Mouse (Mus musculus): ENCODE data around the gene Wdr18.
"Not testable (repeated sequence)": the region's sequence is repeated elsewhere in the genome, so short reads cannot be mapped to it uniquely, and the experiment has no call there.

Wdr18 gene

DNA sequence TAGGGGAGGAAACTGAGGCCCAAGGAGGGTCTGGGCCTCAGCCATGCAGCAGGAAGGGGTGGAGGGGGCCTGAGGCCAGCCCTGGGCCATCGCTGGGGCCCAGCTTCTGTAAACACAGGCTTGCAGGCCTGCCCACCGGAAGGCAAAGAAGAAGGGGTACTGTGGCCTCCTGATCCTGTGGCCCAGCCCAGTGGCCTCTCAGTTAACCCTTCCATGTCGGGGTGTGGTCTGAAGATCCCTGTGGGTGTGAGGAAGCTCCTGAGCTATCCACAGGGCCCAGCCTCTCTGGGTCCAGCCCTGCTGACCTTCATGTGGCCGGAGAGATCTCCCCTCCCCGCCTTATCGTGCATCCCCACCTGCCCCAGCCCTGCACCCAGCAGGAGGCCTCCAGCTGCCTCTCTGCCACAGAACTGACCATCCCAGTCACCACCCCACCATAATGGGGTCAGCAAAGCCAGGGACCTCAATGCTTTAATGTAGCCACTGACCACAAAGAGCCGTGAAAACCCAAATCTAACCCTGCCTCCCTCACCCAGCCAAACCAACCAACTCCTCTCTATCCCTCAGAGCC lies 13.1 kb upstream of the Wdr18 start:
- DNase-seq (ENCODE audit: low spot score in 2 of 2), result no peak

DNA sequence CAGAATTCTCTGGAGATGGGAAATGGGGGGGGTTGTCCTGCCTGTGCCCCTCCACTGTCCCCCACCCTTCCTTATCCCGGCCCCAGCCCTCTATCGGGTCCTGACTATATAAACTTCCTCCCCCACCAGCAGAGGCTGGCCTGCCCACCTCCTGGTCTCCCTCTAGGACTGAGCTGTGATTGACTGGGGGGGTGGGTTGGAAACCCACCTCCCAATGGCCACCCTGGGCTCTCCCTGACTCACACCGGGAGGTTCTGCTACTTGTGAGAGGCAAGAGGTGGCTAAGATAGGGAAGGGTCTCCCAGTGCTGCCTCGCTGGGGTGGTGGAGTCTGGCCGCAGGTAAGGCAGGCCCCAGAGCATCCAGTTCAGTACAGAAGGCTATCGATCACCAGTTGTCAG lies 12.4 kb upstream of the Wdr18 start:
- DNase-seq (ENCODE audit: low spot score in 2 of 2), result no peak

DNA sequence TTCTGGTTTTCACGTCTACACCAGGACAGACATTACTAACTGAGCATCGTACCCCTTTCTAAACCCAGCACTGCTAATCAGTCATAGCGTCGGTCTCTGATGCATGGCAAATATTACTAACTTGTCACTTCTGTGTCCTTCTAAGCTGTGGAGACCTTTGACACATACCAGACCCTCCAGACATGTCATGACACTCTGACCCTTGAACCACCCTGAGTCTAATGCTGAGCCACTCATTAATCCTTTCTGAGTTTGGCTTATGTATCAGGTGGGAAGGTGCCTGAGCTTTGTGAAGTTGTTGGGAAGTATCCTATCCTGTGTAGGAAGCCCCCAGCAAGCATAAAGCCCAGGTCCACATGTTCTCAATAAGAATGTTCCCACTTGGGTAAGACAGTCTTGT lies 10.1 kb upstream of the Wdr18 start:
- DNase-seq (ENCODE audit: low spot score in 2 of 2), result no peak

DNA sequence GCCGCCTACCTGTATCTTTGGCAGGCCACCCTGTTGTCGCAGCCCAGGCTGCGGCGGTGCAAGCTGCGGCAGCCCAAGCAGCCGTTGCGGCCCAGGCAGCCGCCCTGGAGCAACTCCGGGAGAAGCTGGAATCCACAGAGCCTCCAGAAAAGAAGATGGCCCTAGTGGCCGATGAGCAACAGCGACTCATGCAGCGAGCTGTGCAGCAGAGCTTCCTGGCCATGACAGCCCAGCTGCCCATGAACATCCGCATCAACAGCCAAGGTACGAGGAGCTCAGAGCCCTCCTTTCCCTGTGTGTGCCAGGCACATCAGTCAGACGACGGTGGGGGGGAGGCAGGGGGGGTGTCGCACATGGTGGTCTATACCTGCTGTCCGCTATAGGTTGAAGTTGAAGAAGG lies 9.3 kb upstream of the Wdr18 start:
- DNase-seq (ENCODE audit: low spot score in 2 of 2), result no peak

DNA sequence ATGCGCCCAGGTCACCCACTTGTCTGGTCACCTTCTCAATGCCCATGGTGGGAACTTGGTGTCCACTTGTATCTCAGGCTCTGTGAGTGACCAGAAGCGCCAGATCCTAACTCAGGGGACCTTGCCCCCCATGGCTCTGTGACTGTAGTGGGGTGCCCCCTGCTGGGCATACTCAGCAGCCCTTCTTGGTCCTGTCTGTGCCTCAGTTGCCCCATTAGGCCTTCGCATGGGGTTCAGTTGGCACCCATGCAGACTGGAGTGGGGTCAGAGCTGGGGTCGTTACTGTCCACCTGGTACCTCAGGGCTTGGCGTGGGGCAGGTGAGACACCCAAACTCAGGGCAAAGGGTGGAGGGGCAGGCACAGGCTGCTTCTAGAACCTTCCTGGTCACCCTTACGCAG lies 6.0 kb upstream of the Wdr18 start:
- no peak for DNase-seq (ENCODE audit: low spot score in 2 of 2)

DNA sequence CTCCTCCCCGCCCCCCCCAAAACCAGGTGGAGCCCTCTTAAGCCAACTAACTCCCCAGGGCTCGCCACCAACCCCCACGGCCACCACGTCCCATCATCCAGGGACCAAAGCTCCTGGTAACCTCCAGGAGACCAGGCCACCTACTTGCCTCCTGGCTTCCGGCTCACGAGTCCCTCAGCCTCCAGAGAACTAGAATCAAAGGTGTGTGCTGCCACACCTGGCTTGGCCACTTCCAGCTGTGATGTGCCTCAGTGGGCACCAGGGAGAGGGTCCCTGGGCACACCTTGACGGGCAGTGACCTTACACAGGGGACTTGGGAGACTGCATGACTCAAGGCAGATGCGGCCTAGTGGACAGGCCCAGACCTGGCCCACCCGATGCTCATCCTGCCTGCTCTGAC lies 4.3 kb upstream of the Wdr18 start:
- no peak for DNase-seq (ENCODE audit: low spot score in 2 of 2)

DNA sequence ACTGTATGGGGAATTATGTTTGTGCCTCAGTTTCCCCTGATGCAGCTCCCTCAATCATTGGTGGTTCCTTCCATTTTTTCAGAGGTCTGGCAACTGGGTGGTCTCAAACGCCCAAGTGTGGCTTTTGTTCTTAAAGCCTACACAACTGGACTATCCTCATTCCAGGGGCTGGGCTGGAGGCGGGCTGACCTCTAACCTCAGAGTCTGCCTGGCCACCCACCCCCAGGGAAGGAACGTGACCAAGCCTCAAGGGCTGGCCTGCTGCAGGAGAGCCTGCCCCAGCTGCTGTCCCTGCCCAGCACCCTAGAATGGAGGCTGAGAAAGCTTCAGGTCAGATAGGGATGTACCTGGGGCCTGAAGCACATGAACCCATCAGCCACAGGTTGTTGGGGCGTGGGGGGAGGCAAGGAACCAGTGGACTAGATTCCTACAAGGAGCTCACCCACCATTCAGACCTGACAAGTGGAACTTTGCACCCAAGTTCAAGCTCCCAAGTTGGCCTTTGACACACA lies 3.3 kb upstream of the Wdr18 start:
- DNase-seq (ENCODE audit: low spot score in 2 of 2), result no peak

DNA sequence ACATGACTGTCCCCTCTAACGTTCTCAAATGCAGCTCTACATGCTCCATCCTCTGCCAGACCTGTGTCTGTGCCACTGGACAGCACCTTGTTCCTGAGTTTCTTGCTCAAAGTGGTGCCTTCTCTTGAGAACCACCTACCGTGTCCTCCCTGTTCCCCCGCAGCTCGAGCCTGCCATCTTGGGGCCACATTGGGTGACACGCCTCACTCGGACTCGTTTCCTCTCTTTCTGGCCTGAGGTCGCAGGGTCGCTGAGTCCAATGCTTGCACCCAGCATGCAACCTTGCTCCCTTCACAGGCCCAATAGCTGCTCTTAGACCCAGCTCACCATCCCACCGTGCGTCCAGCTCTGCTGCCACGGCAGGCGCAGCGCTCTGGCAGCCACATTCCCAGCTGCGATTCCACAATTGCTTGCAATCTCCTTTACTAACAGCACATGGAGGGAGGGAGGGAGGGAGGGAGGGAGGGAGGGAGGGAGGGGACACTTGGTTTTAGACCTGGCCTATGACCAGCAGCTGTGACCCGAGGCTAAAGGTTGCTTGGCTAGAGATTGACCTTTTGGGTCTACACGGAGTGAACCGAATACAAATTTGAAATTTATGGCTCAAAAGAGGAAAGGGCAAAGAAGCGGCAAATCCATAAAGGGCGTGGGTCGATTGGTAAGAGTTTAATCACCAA lies 1.7 kb upstream of the Wdr18 start:
- peak; percentile 56 to 69 for DNase-seq (ENCODE audit: low spot score in 2 of 2)

DNA sequence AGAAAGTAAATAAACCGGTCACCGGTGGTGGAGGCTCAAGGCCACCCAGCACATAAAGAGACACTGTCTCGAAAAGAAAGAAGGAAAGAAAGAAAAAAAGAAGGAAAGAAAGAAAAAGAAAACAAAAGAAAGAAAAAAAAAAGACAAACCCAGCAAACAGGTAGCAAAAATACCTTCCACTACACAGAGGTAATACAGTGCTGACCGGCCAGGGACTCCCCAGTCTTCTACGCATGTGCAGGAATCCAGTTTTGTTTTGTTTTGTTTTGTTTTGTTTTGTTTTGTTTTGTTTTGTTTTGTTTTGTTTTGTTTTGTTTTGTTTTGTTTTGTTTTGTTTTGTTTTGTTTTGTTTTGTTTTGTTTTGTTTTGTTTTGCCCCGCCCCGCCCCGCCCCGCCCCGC lies 540 bp upstream of the Wdr18 start:
- DNase-seq (ENCODE audit: low spot score in 2 of 2), result not testable (repeated sequence)

DNA sequence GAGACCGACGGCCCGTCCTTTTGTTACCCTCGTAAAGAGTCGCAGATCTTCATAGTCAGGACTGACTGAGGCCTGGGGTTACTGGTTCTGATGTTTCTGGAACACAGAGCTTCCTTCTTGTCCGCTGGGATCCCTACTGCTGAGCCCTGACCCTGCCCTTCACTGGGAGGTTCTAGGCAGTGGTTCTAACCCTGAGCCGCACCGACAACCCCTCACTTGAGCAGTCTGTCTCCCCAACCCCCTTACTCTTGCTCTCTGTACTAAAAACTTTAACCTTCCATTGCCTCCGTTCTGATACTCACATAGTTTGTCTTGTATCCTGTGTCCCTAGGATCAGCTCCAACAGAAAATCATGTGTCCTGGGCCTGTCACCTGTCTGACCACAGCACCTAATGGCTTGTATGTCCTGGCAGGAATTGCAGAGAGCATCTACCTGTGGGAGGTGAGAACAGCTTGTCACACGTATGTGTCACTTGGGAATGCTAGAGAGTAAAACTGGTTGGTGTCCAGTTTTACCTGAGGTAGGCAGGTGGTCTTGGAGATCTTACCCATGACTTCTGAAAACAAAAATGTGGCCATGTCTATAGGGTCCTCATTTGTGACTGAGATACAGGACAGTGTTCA lies 831 bp downstream of the Wdr18 start:
- no peak for DNase-seq (ENCODE audit: low spot score in 2 of 2)

DNA sequence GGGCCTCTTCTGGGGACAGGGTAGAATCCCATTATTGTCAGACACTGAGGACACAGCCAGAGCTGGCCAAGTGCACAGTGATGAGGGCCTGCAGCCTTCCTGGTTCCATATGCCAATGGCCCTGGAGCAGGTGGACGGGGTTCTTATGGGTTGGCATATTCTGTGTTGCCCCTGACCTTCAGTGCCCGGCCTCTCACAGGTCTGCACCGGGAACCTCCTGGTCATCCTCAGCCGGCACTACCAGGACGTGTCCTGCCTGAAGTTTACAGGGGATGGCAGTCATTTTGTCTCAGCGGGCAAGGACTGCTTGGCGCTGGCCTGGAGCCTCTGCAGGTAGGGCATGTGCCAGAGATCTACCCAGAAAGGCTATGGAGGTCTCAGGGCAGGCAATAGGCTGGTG lies 4.8 kb downstream of the Wdr18 start:
- DNase-seq (ENCODE audit: low spot score in 2 of 2), result no peak

DNA sequence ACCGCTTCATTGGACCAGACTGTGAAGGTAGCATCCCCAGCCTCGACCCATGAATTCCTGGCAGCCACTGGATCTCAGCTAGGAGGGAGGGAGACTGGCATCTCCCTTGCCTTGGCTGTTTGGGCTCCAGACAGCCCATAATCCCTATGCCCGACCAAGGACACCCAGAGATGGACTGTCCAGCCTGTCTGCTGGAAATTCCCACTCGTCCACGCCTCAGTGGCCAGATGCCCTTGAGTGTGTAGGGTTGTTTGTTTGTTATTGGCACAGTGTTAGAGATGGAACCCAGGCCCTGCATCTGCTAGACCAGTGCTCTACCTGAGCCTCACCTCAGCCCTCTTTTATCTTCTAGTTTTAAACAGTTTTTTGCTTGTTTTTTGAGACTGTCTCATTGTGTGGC lies 5.4 kb downstream of the Wdr18 start:
- no peak for DNase-seq (ENCODE audit: low spot score in 2 of 2)

DNA sequence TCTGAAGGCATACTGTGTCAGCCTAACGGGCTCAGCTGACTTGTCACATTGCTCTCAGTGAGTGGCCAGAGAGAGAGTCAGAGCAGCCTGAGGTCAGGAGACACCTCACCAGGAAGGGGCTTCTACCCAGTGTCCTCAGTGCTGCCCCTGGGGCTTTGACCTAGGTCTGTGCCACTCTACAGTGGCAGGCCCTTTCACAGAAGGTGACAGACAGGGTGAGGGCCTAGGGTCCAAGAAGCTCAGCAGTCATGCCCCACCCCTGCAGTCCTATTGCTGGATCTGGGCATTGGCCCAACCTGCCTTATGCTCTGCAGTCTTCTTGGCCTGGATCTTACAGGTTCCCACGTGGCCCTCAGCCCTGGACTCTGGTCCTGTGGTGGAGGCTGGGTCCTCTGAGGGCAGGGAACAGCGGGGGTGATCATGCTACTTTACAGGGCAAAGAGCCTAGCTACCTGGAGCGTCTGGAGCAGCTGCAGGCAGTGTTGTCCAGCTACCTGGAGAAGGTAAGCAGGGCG lies 7.0 kb downstream of the Wdr18 start:
- no peak for DNase-seq (ENCODE audit: low spot score in 2 of 2)

DNA sequence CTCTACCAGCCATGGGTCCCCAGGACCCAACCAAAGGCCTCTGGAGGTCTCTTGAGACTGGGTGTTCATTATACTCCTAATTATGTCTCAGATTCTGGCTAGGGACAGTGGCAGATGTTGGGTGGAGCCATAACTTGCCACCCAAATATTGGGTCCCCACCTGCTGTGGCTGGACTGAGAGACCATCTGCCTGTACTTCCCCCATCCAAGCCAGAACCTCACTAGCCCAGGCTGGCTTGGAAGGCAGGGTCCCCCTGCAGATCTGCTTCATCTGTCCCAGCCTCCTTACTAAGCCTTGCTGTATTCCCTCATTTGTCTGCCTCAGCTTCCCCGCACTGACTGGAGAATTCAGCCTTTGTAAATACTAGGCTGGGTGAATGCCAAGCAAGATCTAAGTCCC lies 8.2 kb downstream of the Wdr18 start:
- DNase-seq (ENCODE audit: low spot score in 2 of 2), result no peak

DNA sequence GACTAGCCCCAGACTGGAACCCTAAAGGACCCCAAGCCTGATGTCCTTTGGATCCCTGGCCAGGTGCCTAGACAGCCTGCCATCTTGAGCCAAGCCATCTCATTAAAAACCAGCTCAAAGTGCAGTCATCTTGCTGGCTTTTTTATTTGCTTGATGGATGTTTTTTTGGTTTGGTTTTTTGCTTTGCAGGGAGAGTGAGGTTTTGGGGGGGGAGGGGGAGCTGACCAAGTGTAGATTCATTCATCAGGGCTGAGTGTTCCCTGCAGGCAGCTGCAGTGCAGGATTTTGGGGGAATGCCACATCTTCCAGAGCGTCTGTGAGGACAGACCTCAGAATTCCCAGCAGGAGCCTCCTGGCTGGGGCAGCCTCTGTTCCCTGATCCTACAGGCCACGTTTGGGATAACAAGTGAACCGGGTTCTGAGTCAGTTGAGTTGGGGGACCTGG lies 9.2 kb downstream of the Wdr18 start:
- no peak for DNase-seq (ENCODE audit: low spot score in 2 of 2)

DNA sequence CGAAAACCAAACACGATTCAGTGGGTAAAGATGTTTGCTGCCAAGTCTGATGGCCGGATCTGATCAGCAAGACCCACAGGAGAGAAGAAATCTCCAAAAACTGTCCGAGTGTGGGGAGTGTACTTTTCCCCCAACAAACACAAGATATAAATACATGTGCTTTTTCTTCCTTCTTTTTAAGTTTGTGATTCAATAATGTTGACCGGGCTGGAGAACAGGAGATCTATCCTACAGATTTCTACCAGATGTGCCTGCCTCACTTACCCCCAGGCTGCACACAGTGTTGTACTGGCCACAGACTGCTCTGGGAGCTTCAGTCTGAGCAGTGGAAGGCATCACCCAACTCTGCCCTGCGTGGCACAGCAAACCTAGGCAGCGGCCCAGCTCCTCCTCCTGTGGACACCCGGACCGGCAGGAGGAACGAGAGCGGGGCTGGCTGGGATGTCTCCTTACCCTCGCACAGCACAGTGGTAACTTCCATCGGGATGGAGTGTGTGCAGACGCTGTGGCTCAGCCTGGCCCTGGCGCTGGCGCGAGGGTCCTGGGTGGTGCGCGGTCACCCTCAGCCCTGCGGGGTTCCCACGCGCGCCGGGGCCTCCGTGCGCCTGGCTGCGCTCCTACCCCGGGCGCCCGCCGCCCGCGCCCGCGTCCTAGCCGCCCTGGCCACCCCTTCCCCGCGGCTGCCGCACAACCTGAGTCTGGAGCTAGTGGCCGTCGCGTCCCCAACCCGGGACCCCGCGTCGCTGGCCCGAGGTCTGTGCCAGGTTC lies 10.6 kb downstream of the Wdr18 start, which contains the start of gene Grin3b:
TSS of gene Grin3b (plus strand) at position 301 of the 768 bp plus-strand sequence.
- DNase-seq (ENCODE audit: low spot score in 2 of 2), result no peak

DNA sequence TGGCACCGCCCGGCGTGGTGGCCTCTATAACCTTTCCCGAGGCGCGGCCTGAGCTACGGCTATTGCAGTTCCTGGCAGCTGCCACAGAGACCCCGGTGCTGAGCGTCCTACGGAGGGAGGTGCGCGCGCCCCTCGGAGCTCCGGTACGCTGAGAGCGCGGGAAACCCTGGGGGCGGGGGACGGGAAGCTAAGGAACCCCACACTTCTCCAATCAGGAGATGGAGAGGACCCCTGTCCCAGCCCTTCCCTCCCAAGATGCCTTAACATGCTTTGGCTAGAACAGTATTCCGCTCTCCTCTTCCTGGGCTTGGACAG lies 11.2 kb downstream of the Wdr18 start:
- no peak for DNase-seq (ENCODE audit: low spot score in 2 of 2)

DNA sequence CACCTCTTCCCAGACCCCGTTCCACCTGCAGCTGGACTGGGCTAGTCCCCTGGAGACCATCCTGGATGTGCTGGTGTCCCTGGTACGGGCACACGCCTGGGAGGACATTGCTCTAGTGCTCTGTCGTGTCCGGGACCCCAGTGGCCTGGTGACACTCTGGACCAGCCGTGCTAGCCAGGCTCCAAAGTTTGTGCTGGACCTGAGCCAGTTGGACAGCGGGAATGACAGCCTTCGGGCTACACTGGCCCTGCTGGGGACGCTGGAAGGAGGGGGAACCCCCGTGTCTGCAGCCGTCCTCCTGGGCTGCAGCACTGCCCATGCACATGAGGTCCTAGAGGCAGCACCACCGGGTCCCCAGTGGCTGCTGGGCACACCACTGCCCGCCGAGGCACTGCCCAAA lies 12.9 kb downstream of the Wdr18 start:
- no peak for DNase-seq (ENCODE audit: low spot score in 2 of 2)

DNA sequence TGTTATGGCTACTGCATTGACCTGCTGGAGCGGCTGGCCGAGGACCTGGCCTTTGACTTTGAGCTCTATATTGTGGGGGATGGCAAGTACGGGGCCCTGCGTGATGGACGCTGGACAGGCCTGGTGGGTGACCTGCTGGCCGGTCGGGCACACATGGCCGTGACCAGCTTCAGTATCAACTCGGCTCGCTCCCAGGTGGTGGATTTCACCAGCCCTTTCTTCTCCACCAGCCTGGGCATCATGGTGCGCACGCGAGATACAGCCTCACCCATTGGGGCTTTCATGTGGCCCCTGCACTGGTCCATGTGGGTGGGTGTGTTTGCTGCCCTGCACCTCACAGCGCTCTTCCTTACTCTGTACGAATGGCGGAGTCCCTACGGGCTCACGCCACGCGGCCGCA lies 14.1 kb downstream of the Wdr18 start:
- no peak for DNase-seq (ENCODE audit: low spot score in 2 of 2)

DNA sequence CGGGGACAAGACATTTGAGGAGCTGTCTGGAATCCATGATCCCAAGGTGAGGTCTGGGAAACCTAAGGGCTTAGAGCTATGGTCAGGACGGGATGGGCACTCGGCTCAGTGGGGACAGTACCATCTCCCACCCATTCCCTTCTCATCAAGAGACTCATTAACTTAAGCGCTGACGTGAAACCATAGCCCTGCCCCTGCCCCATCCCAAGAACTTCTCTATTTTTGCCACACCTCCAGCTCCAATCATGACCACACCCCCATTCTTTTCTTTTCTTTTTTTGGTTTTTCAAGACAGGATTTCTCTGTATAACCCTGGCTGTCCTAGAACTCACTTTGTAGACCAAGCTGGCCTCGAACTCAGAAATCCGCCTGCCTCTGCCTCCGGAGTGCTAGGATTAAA lies 14.7 kb downstream of the Wdr18 start:
- no peak for DNase-seq (ENCODE audit: low spot score in 2 of 2)

DNA sequence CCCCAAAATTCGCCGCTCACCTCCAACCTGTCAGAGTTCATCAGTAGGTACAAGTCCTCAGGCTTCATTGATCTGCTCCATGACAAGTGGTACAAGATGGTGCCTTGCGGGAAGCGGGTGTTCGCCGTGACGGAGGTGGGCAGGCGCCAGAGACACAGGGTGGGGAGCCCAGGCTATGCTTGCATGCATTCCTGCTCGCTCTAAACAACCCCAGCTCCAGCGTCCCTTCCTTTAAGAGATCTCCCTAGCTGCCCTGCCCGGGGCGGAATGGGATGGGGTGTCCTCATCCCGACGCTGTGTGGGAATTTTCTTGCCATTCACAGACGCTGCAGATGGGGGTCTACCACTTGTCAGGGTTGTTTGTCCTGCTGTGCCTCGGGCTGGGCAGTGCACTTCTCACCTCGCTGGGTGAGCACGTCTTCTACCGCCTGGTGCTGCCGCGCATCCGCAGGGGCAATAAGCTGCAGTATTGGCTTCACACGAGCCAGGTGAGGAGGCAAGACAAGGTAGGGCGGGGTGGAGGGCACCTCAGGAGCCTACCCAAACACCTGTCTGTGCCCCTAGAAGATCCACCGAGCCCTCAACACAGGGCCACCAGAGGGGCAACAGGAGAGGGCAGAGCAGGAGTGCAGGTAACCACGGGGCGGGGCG lies 16.2 kb downstream of the Wdr18 start:
- no peak for DNase-seq (ENCODE audit: low spot score in 2 of 2)

DNA sequence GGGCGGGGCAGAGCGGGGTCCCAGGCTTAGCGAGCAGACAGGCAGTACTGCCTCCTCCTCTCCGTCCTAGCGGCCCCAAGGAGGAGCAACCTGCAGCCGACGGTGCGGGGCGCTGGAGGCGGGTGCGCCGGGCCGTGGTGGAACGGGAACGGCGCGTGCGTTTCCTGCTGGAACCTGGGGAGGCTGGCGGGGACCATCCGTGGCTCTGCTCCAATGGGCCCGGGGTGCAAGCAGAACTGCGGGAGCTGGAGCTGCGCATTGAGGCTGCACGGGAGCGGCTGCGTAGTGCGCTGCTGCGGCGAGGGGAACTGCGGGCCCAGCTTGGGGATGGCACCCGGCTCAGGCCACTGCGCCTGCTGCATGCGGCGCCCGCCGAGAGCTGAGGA lies 16.8 kb downstream of the Wdr18 start:
- DNase-seq (ENCODE audit: low spot score in 2 of 2), result no peak

Measured in frontal cortex, postnatal 14 days (tissue).